Mouse (Mus musculus) heart, adult 2 months (tissue): ENCODE data around the gene Tmtc3.

Experiments used
- CTCF ChIP-seq: fragments of 200-600 bp; IDR thresholded peaks from 2 replicates; pipeline ENCODE4 v1.8.1; 2022; ENCODE audit warnings: antibody characterized with exemption, mild to moderate bottlenecking, moderate library complexity
- EP300 ChIP-seq: fragments of 200-500 bp; IDR thresholded peaks from 2 replicates; pipeline ENCODE4 v1.6.1; 2011; ENCODE audit warnings: low read depth, low read length, control low read depth; ENCODE audit not compliant: insufficient read depth
- POLR2A ChIP-seq: fragments of 200-500 bp; IDR thresholded peaks from 2 replicates; pipeline ENCODE4 v1.6.1; 2011; ENCODE audit warnings: mild to moderate bottlenecking, low read depth, low read length, control low read depth; ENCODE audit not compliant: insufficient read depth

GRCm38 (mm10) chr10:100508170-100508569 is 21.0 kb upstream of the Tmtc3 start:
- TF ChIP-seq CTCF (no peak), POLR2A (no peak), EP300 (no peak)
